Mouse (Mus musculus) heart, adult 2 months (tissue): Measurements from ENCODE around the gene Spag6l.

Source experiments
- CTCF ChIP-seq: fragments of 200-600 bp; IDR thresholded peaks from 2 replicates; pipeline ENCODE4 v1.8.1; 2022; ENCODE audit warnings: antibody characterized with exemption, mild to moderate bottlenecking, moderate library complexity
- EP300 ChIP-seq: fragments of 200-500 bp; IDR thresholded peaks from 2 replicates; pipeline ENCODE4 v1.6.1; 2011; ENCODE audit warnings: low read depth, low read length, control low read depth; ENCODE audit not compliant: insufficient read depth
- POLR2A ChIP-seq: fragments of 200-500 bp; IDR thresholded peaks from 2 replicates; pipeline ENCODE4 v1.6.1; 2011; ENCODE audit warnings: mild to moderate bottlenecking, low read depth, low read length, control low read depth; ENCODE audit not compliant: insufficient read depth

DNA sequence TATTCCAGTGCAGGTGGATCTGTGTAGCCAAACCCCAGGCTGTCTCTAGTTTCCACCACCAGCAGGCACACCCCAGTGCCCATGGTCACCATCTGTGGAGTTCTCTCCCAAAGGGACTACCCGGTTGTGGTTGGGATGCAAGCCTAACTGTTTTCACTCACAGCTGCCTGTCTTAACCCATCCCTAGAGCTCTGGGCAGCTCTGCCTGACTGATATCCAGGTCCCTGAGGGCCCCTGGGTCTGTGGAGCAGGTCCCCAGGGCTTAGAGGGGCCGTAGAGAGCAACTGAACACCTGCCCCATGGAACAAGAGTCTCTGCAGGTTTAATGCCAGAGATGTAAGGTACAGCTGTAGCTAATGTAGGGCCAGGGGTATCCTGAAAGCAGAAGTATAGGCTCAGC lies 34.7 kb upstream of the Spag6l start, which contains the start of gene Igll1:
- no peak for TF ChIP-seq EP300
- TF ChIP-seq CTCF: no peak
- TF ChIP-seq POLR2A: no peak
